Mouse (Mus musculus) midbrain, embryonic 14.5 days (tissue): ENCODE results near the gene A4galt. TPM values are rescaled to one million over a fixed set of nuclear protein-coding genes. Genes with fewer than 3 reads are reported as not detected.

Experiments used
- polyA plus RNA-seq: library from polyadenylated mRNA; unstranded; fragments of >200 nt; fragmentation: Nextera tagmentation; extraction: Ambion mirVana; gene quantifications from 2 replicates; pipeline ENCODE4 v1.2.1, GENCODE M21; 2014

A4galt gene
- polyA plus RNA-seq, 1 experiment from 2014 or later: 2.6 TPM

Other genes starting within 250 kb of the A4galt start
- gene Nfam1, start 218.5 kb downstream of the A4galt start, polyA plus RNA-seq: 1.2 and 2.9 TPM in 2 replicates
- gene Serhl, start 162.3 kb downstream of the A4galt start, polyA plus RNA-seq: 23.1 and 24.7 TPM in 2 replicates
- 57.0 and 62.3 TPM in 2 replicates for gene Rrp7a, start 129.0 kb downstream of the A4galt start, polyA plus RNA-seq
- gene Poldip3, start 102.4 kb downstream of the A4galt start, polyA plus RNA-seq: 148 and 174 TPM in 2 replicates
- 89.7 and 107 TPM in 2 replicates for gene Cyb5r3, start 79.2 kb downstream of the A4galt start, polyA plus RNA-seq
- gene Arfgap3, start 98.5 kb upstream of the A4galt start, polyA plus RNA-seq: 42.2 and 45.0 TPM in 2 replicates
- 14.5 and 17.7 TPM in 2 replicates for gene Pacsin2, start 212.8 kb upstream of the A4galt start, polyA plus RNA-seq